Mouse (Mus musculus): ENCODE measurements around the gene Klc1. TPM values are rescaled to one million over a fixed set of nuclear protein-coding genes. Genes with fewer than 3 reads are reported as not detected.

Klc1 gene
- polyA plus RNA-seq, 1 experiment, result 135 TPM

DNA sequence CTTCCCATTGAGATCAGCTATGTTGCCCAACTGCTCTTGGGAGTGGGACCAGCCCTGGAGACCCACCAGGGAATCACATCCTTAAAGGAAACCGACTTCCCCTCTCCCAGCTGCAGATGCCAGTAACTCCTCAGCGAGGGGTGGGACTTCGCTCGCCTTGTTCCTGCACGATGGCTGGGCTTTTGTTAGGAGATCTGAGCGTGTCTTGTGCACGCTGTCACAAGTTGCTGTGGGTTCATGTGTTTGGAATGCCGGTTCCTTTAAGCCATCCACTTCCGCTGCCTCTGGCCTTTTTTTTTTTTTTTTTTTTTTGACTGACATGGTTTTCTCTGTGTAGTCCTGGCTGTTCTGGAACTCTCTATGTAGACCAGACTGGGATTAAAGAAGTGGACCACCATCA lies 21.3 kb upstream of the Klc1 start:
- 61% methylated on average over 9 of the region's 9 CpGs for WGBS
- Histone ChIP-seq H3K4me1 (ENCODE audit: control insufficient read depth, insufficient read depth, low read length) (peaks cover 6% of the 10 kb centered on the region), H3K4me3 (ENCODE audit: insufficient read depth, low read depth, low read length) (no peak overlapping the region), H3K27ac (ENCODE audit: insufficient read depth, low read depth, low read length) (no peak overlapping the region)
- no peak for TF ChIP-seq CTCF (IDR thresholded peaks at IDR 0.05; ENCODE audit: insufficient read depth, low read depth, low read length)
- TF ChIP-seq POLR2A (IDR thresholded peaks at IDR 0.05; ENCODE audit: insufficient read depth, low read depth, low read length), result no peak

DNA sequence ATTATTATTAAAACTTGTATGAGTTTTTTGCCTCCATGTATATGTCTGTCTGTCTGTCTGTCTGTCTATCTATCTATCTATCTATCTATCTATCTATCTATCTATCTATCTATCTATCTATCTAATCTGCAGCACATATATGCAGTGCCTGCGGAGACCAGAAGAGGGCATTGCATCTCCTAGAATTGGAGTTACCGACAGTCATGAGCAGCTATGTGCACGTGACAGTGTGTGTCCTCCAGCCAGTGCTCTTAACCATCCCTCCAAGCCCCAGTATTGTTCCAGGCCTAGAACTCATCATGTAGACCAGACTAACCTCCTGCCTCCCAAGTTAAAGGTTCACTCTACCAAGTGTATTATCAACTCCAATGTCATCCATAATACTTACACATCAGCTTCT lies 19.9 kb upstream of the Klc1 start:
- 17% methylated on average over 3 of the region's 3 CpGs for WGBS
- Histone ChIP-seq H3K4me3 (ENCODE audit: insufficient read depth, low read depth, low read length) (no peak overlapping the region), H3K4me1 (ENCODE audit: control insufficient read depth, insufficient read depth, low read length) (0 out of 2 replicates have a peak, but pooled peaks cover 4% of the 10 kb centered on the region), H3K27ac (ENCODE audit: insufficient read depth, low read depth, low read length) (no peak overlapping the region)
- TF ChIP-seq POLR2A (IDR thresholded peaks at IDR 0.05; ENCODE audit: insufficient read depth, low read depth, low read length) (no peak), CTCF (IDR thresholded peaks at IDR 0.05; ENCODE audit: insufficient read depth, low read depth, low read length) (no peak)

DNA sequence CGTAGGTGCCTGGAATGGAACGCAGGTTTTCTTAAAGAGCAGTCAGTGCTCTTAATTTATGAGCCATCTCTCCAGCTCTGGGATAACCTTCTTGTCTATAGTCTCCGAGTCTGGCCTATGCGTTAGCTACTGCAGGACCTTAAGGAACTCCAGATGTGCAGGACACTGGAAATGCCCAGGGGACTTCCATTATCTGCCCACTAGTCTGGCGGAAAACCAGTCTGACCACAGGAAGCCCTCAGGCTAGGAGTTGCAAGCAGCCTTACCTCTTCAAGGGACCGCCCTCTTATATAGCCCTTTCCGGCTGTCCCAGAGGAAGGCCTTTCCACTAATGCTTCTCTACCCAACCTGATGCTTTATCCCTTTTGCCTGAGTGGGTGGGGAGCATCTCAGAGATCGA lies 17.3 kb upstream of the Klc1 start:
- no peak overlapping the region for H3K27ac ChIP-seq (ENCODE audit: insufficient read depth, low read depth, low read length)
- TF ChIP-seq POLR2A (IDR thresholded peaks at IDR 0.05; ENCODE audit: insufficient read depth, low read depth, low read length) (no peak), CTCF (IDR thresholded peaks at IDR 0.05; ENCODE audit: insufficient read depth, low read depth, low read length) (no peak)
- 93% methylated on average over 8 of the region's 8 CpGs for WGBS
- no peak overlapping the region for H3K4me3 ChIP-seq (ENCODE audit: insufficient read depth, low read depth, low read length)
- H3K4me1 ChIP-seq (ENCODE audit: control insufficient read depth, insufficient read depth, low read length), result peaks cover 26% of the 10 kb centered on the region

DNA sequence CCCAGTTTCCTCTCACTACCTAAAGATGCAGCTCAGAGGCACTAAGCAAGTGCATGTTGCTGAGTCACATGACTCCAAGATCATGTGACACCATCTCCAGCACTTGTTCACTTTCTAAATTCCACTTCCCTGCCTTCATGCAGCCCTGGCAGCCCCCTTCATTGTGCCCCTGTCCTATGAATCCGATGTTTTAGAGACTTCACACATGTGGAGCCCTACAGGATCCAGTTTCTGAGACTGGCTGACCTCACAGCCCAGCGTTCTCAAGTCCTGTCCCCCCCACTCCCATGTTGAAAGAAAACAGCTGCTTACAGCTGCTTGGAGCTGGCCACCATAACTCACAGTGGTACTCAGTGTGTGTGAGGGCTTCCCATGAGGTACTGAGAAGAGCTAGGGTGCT lies 15.2 kb upstream of the Klc1 start:
- 87% methylated on average over 2 of the region's 2 CpGs for WGBS
- H3K4me1 ChIP-seq (ENCODE audit: control insufficient read depth, insufficient read depth, low read length), result peaks cover 39% of the 10 kb centered on the region
- no peak for TF ChIP-seq POLR2A (IDR thresholded peaks at IDR 0.05; ENCODE audit: insufficient read depth, low read depth, low read length)
- TF ChIP-seq CTCF (IDR thresholded peaks at IDR 0.05; ENCODE audit: insufficient read depth, low read depth, low read length), result no peak
- H3K27ac ChIP-seq (ENCODE audit: insufficient read depth, low read depth, low read length), result no peak overlapping the region
- no peak overlapping the region for H3K4me3 ChIP-seq (ENCODE audit: insufficient read depth, low read depth, low read length)

DNA sequence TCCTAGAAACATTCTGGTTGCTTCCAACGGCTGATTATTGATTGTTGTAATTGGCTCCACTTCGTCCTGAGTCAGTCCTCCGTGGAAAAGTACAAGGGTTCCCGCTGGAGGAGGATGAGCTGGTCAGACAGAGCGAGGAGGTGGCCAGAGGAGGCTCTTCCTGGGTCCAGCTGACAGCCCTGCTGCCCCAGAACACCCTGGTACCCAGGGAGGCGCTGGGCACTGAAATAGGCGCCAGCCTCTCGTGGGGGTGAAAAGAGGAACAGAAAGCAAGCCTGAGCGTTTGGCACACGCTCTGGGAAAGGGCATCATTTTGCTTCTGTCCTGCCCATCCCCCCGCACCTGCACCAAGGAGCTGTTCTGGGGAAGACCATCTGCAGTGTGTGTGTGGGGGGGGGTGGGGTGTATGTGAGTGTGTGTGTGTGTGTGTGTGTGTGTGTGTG lies 14.6 kb upstream of the Klc1 start:
- no peak overlapping the region for H3K4me3 ChIP-seq (ENCODE audit: insufficient read depth, low read depth, low read length)
- H3K4me1 ChIP-seq (ENCODE audit: control insufficient read depth, insufficient read depth, low read length), result peaks cover 39% of the 10 kb centered on the region
- 42% methylated on average over 11 of the region's 11 CpGs for WGBS
- H3K27ac ChIP-seq (ENCODE audit: insufficient read depth, low read depth, low read length), result no peak overlapping the region
- TF ChIP-seq POLR2A (IDR thresholded peaks at IDR 0.05; ENCODE audit: insufficient read depth, low read depth, low read length) (no peak), CTCF (IDR thresholded peaks at IDR 0.05; ENCODE audit: insufficient read depth, low read depth, low read length) (no peak)

DNA sequence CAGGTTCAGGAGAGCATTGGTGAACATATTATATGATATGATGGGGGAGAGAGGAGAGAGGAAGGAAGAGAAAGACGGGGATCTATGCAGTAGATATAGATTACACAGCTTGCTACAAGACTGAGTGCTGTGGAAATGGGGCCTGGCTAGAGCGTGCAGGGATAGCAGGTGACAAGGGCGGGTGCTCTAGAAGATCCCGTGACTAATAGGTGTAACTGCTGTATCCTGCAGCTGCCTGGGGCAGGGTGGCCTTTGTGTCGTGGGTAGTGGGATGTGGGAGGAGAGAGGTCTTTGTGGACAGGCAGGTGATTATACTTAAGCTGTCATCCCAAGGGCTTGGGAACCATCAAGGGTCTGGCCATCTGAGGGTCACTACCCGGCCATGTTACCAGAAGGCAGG lies 13.4 kb upstream of the Klc1 start:
- TF ChIP-seq POLR2A (IDR thresholded peaks at IDR 0.05; ENCODE audit: insufficient read depth, low read depth, low read length), result no peak
- no peak for TF ChIP-seq CTCF (IDR thresholded peaks at IDR 0.05; ENCODE audit: insufficient read depth, low read depth, low read length)
- H3K27ac ChIP-seq (ENCODE audit: insufficient read depth, low read depth, low read length), result peak overlapping the region; percentile 89

DNA sequence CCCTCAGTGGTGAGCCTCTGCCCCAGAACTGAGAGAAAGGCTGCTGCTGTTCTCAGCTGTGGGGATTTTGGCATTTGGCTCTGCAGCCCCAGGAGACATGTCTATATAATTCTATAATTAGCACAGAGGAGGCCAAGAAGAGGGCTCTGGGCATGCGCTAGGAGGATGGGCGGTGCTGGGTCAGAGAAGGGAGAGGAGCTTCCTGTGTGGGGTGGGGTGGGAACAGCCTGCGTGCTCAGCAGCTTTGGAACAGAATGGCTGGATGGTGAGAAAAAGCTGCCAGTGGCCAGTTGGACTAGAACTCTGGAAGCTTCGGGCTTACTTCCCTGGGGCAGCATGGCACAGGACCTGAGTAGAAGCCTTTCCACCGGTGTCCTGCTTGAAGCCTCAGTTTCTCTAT lies 12.6 kb upstream of the Klc1 start:
- WGBS, result 31% methylated on average over 5 of the region's 5 CpGs
- TF ChIP-seq CTCF (IDR thresholded peaks at IDR 0.05; ENCODE audit: insufficient read depth, low read depth, low read length), result no peak
- 0 out of 2 replicates have a peak, but pooled peaks have one; percentile 12 for TF ChIP-seq POLR2A (IDR thresholded peaks at IDR 0.05; ENCODE audit: insufficient read depth, low read depth, low read length)
- peaks cover 48% of the 10 kb centered on the region for H3K4me1 ChIP-seq (ENCODE audit: control insufficient read depth, insufficient read depth, low read length)
- peak overlapping the region; percentile 89 for H3K27ac ChIP-seq (ENCODE audit: insufficient read depth, low read depth, low read length)
- no peak overlapping the region for H3K4me3 ChIP-seq (ENCODE audit: insufficient read depth, low read depth, low read length)

More for the DNA sequence above, 13.4 kb upstream of the Klc1 start:
- no peak overlapping the region for H3K4me3 ChIP-seq (ENCODE audit: insufficient read depth, low read depth, low read length)
- H3K4me1 ChIP-seq (ENCODE audit: control insufficient read depth, insufficient read depth, low read length), result peaks cover 42% of the 10 kb centered on the region
- WGBS, result 76% methylated on average over 6 of the region's 6 CpGs

DNA sequence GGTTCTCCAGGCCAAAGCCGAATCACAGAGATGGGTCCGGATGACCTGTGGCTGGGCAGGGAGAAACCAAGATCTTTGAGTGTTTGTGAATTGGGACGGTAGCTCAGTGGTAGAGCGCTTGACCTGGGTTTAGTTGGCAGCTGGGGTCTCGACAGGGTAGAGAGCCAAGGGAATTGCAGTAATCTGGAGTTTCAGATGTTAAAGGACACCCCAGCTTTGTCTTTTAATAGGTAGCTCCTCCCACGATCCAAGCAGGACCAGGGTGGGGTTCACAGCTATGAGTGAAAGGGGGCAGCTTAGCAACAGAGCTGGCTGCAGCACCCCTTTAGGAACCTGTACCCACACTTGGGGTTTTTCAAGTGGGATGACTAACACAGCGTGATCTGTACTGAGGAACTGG lies 11.2 kb upstream of the Klc1 start:
- Histone ChIP-seq H3K27ac (ENCODE audit: insufficient read depth, low read depth, low read length) (no peak overlapping the region), H3K4me1 (ENCODE audit: control insufficient read depth, insufficient read depth, low read length) (peaks cover 51% of the 10 kb centered on the region), H3K4me3 (ENCODE audit: insufficient read depth, low read depth, low read length) (no peak overlapping the region)
- TF ChIP-seq CTCF (IDR thresholded peaks at IDR 0.05; ENCODE audit: insufficient read depth, low read depth, low read length) (no peak), POLR2A (IDR thresholded peaks at IDR 0.05; ENCODE audit: insufficient read depth, low read depth, low read length) (no peak)
- WGBS, result 79% methylated on average over 7 of the region's 7 CpGs

DNA sequence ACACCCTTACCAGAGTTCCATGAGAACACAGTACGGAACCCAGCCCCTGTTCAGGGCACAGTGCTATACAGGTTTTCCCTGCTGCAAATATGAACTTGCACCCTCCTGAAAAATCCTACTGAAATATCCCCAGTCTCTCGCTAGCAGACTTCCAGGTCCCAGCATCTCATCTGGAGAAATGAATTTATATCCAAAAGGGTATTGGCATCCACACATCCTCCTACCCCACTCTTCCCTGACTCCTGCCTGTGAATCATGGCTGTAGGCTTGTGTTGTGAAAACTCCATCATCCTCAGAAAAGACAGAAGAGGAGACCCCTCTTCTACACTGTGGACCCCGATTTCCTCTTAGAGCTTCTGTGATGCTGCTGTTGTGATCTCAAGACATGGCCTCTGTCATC lies 7.9 kb upstream of the Klc1 start:
- 60% methylated on average over 3 of the region's 3 CpGs for WGBS
- no peak overlapping the region for H3K4me3 ChIP-seq (ENCODE audit: insufficient read depth, low read depth, low read length)
- 0 out of 2 replicates have a peak overlapping the region, but pooled peaks have one; percentile 1 for H3K27ac ChIP-seq (ENCODE audit: insufficient read depth, low read depth, low read length)
- H3K4me1 ChIP-seq (ENCODE audit: control insufficient read depth, insufficient read depth, low read length), result peaks cover 39% of the 10 kb centered on the region
- TF ChIP-seq POLR2A (IDR thresholded peaks at IDR 0.05; ENCODE audit: insufficient read depth, low read depth, low read length), result no peak
- TF ChIP-seq CTCF (IDR thresholded peaks at IDR 0.05; ENCODE audit: insufficient read depth, low read depth, low read length), result no peak

DNA sequence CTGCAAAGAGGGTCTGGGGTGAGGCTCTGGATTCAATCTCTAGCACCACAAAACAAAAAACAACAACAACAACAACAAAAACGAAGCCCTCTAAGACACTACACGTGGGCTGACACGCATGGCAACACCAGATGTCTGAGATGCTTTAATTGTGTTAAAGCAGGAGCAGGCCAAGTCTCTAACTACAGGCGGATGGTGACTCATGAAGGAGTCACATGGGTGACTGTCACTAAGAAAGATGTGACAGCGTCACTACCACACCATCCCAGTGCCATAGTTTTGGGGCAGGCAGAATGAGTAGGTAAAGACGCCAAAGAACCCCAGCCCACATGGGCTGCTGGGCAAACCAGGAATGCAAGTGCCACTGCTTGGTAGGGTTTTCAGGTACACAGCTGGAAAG lies 6.2 kb upstream of the Klc1 start:
- 37% methylated on average over 6 of the region's 6 CpGs for WGBS
- H3K4me1 ChIP-seq (ENCODE audit: control insufficient read depth, insufficient read depth, low read length), result peaks cover 26% of the 10 kb centered on the region
- TF ChIP-seq CTCF (IDR thresholded peaks at IDR 0.05; ENCODE audit: insufficient read depth, low read depth, low read length) (no peak), POLR2A (IDR thresholded peaks at IDR 0.05; ENCODE audit: insufficient read depth, low read depth, low read length) (no peak)
- H3K4me3 ChIP-seq (ENCODE audit: insufficient read depth, low read depth, low read length), result no peak overlapping the region
- H3K27ac ChIP-seq (ENCODE audit: insufficient read depth, low read depth, low read length), result no peak overlapping the region
